Mouse (Mus musculus): ENCODE measurements at regions not wholly inside any gene's neighbourhood (a gene's known extent, or its start where the extent isn't known, plus 50 kb on each side); places are given as distances from the start of the nearest gene placed in this dataset.
"Not testable (repeated sequence)": the region's sequence is repeated elsewhere in the genome, so short reads cannot be mapped to it uniquely, and the experiment has no call there.

DNA sequence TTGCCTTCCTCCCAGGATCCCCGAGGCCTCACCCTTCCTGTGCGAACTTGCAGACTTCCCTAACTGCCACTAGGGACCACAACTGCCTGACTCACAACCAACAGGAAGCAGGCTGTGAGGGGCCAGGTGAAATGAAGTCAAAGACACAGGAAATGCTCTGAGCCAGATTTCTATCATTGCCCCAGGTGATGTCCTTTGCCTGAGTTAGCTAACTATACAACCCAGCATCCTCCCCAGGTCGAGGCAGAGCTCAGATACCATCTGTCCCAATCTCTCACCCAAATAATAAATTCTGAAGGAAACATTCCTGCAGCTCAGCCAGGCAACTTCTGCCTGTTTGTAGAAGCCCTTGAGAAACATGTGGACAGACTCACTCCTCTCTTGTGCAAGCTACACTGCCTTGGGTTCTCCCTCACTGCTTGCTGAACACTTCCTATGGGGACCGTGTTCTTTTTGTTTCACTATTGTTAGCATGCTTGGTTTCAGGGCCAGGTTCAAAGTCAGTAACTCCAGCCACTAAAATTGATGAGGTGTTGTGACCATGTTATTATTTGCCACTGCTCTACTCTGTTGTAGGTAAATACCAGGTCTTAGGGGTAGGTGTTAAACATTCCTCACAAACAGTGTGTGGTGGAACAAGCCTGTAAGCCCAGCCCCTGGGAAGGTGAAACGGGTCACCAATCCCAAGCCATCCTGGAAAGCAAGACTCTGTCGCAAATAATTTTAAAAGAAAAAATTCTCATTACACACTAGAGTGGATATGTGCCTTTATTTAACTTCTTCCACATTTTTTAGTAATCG, 172.1 kb downstream of the Kctd12 start:
- DNase-seq (ENCODE audit: low spot score in 2 of 2), result no peak
- no peak overlapping the region for H3K4me3 ChIP-seq
- peak; percentile 51 for TF ChIP-seq CTCF (conservative IDR thresholded peaks at IDR 0.05)
- no peak overlapping the region for H3K27ac ChIP-seq

DNA sequence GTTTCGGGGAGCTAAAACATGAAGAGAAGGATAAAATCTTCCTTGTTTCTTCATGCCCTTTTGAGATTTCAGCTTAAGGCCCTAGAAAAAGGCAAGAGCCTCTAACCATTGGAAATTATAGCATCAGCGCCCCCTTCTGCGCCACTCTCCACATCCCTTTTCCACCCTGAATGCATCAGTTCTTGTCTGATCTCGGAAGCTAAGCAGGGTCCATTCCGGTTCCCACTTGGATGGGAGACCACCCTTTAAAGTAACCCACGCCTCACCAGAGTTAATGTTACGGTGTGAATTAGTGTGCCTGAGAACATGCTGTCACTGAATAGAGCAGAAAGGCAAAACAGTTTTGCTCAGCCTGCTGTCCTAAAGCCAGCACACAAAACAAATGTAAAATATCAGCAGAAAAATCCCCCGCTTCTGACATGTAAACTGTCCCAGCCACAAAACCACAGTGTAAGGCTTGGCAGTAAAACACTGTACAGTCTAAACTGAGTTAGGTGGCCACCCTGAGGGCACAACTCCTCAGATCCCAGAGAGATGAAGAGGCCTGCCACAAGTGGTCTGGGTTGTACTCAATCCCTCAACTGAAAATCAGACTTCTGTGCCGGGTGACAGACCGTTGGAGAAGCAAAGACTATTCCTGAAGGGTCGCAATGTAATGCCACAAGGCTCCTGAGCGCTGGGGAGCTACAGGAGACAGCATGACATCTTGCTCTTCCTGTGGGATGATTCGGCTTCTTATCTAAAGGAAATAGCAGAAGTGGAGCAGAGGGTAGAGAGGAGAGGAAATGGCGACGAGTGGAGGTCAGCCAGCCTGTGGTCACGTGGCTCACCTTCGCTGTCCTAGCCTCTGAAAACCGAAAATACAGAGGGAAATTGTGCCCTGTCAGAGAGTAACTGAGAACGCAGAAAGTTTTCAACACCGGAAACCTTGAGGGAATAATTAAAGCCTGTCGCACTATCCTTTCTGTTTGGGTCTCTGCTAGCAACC, 176.2 kb downstream of the Kctd12 start:
- peak in 1 of 2 experiments; percentile 44 for DNase-seq (ENCODE audit: low spot score in 2 of 2)
- 0 out of 2 replicates have a peak overlapping the region, but pooled peaks have one; percentile 18 for H3K27ac ChIP-seq
- no peak overlapping the region for H3K4me3 ChIP-seq
- TF ChIP-seq CTCF (conservative IDR thresholded peaks at IDR 0.05), result peak; percentile 65

GRCm38 (mm10) chr14:102795676-102796075, 186.8 kb downstream of the Kctd12 start:
- Histone ChIP-seq H3K27ac (peak overlapping the region; percentile 32; the same call in 1 of the 2 replicates), H3K4me3 (no peak overlapping the region)
- DNase-seq (ENCODE audit: low spot score in 2 of 2), result no peak
- TF ChIP-seq CTCF (conservative IDR thresholded peaks at IDR 0.05), result no peak

DNA sequence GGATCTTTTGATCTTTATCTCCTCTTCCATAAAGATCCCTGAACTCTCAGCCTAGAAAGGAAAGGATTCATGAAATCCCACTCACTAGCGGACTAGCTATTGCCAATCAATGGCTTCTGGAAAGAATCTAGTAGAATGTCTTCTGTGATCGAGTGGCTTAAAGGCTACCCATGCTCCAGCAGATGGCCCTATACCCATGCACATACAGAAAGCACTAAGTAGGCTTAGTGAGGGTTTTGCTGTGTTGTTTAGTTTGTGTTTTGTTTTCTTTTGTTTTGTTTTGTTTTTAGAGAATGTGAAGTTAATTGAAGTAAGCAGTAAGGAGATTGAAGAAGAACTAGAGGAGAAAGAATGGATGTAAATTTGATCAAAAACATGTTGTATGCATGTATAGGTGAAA, 187.5 kb downstream of the Kctd12 start:
- peak; percentile 68 for TF ChIP-seq CTCF (conservative IDR thresholded peaks at IDR 0.05)
- no peak overlapping the region for H3K4me3 ChIP-seq
- peak overlapping the region; percentile 32; the same call in 1 of the 2 replicates for H3K27ac ChIP-seq
- DNase-seq (ENCODE audit: low spot score in 2 of 2), result no peak

DNA sequence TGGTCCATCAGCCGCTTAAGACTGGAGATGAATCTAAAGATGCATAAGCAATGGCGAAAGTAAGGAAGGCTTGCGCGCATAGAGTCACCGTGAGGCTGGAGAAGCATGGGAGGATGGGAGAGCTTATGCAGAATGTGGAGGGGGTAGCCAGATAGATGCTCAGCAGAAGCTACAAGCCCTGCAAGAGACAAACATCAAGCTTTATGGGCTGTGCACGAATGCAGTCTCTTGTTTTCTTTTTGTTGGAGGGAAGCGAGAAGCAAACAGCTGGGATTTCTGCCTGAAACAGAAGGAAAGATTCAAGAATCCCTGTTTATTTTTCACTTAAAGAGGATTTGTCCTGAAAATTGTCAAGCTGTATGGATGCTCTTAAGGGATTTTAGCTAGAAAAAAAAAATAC, 188.7 kb downstream of the Kctd12 start:
- DNase-seq (ENCODE audit: low spot score in 2 of 2), result no peak
- TF ChIP-seq CTCF (conservative IDR thresholded peaks at IDR 0.05), result no peak
- H3K4me3 ChIP-seq, result no peak overlapping the region
- no peak overlapping the region for H3K27ac ChIP-seq

DNA sequence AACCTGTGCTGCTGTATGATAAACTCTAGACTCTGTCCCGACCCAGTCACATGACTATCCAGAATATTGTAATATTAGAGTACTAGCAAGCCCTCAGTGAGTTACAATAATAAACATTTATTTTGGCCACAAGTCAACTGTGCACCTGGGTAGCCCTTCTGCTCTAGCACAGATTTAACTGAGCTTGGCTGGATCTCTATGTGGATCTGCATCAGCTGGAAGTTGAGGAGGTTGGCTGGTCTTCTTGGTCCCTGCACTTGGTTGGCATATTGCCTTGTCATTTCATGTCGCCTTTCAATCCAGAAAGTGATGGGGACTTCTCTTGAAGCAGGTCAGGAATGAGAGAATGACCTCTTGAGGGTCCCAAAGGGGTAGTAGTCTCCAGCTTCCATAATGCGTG, 191.5 kb downstream of the Kctd12 start:
- no peak overlapping the region for H3K27ac ChIP-seq
- DNase-seq (ENCODE audit: low spot score in 2 of 2), result no peak

GRCm38 (mm10) chr14:102782227-102782626, 200.2 kb downstream of the Kctd12 start:
- Histone ChIP-seq H3K27ac (no peak overlapping the region), H3K4me3 (no peak overlapping the region)
- DNase-seq (ENCODE audit: low spot score in 2 of 2), result no peak
- no peak for TF ChIP-seq CTCF (conservative IDR thresholded peaks at IDR 0.05)

More for the DNA sequence above, 191.5 kb downstream of the Kctd12 start:
- TF ChIP-seq CTCF (conservative IDR thresholded peaks at IDR 0.05), result no peak
- H3K4me3 ChIP-seq, result no peak overlapping the region

- no peak overlapping the region for H3K4me3 ChIP-seq
- TF ChIP-seq CTCF (conservative IDR thresholded peaks at IDR 0.05), result peak; percentile 63
- H3K27ac ChIP-seq, result no peak overlapping the region
- DNase-seq (ENCODE audit: low spot score in 2 of 2), result peak in 1 of 2 experiments; percentile 13
Measured at GRCm38 (mm10) chr14:102769716-102770115, 212.7 kb downstream of the Kctd12 start.

DNA sequence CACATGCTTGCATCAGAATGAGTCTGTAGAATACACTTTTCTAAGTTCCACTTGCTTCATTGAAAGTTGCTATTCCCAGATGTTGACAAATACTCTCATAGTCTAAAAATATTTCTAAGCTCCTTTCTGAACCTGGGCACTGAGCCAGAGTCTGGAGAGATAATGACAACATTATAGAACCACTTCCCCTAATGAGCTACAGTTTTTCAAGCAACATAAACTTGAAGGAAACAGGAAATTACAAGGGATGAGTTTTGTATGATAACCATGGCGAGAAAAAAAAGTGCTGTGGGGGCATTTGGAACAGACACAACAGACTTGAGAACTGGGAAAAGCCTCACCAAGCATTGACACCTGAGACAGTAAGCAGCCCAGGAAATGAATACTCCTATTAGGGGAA, 233.8 kb downstream of the Kctd12 start:
- TF ChIP-seq CTCF (conservative IDR thresholded peaks at IDR 0.05), result no peak

DNA sequence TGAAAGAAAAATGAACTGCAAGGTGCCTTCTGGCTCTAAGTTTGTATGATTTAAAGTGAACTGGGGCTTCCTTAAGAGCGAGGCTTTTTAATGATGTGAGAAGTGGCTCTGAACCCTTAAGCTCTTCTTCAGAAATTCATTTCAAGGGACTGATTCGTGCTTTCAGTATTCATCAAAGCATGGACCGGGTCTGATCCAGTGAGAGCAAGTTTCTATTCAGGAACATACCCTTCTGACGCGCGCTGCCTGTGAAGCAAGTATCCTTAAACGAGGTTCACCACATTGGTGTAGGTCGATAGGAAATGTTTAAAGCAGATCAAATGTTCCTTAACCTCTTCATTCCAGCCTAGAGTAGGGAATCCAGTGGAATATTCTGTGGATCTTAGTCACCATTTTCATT, 240.1 kb downstream of the Kctd12 start:
- TF ChIP-seq CTCF (conservative IDR thresholded peaks at IDR 0.05), result no peak
- no peak for DNase-seq (ENCODE audit: low spot score in 2 of 2)
- no peak overlapping the region for H3K4me3 ChIP-seq
- no peak overlapping the region for H3K27ac ChIP-seq

More for the DNA sequence above, 233.8 kb downstream of the Kctd12 start:
- Histone ChIP-seq H3K4me3 (no peak overlapping the region), H3K27ac (no peak overlapping the region)
- DNase-seq (ENCODE audit: low spot score in 2 of 2), result no peak

DNA sequence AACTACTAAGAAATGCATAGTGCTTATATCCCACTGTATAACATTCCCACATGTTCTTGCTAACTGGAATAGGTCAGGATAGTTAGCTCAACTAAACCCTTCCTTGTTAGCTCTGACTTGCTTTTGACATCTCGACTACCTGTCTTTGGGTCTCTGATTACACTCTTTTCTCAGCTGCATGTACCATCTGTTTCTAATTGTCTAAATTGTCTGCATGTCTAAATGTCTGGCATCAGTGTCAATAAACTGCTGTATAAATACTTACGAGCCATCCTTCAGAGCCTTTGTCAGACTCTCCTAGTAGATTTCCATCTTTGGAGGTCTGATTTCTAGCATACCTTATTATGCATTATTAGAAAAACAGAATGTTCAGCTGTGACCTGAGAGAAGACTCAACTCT, 245.8 kb downstream of the Kctd12 start:
- Histone ChIP-seq H3K27ac (no peak overlapping the region), H3K4me3 (no peak overlapping the region)
- no peak for DNase-seq (ENCODE audit: low spot score in 2 of 2)
- TF ChIP-seq CTCF (conservative IDR thresholded peaks at IDR 0.05), result no peak

GRCm38 (mm10) chr14:102733718-102734117, 248.7 kb downstream of the Kctd12 start:
- not testable (repeated sequence) for H3K4me3 ChIP-seq; H3K27ac ChIP-seq; DNase-seq (ENCODE audit: low spot score in 2 of 2)

DNA sequence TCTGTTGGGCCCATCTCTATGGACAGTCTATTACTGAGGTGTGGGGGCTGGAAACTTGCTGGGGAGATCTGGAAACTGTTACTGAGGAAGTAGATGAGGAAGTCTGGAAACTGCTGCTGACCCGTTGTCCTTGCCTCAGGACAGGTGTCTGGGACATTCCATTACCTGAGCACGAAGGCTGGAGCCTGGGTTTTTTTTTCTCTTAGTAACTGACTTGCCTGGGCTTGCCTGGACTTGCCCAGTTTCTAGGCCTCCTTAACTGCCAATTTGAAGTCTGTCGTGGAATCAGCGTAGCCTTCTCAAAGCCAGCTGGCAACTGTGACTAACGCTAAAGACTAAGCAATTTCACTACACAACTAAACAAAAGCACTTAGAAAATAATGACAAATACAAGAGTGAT, 250.7 kb downstream of the Kctd12 start:
- no peak for DNase-seq (ENCODE audit: low spot score in 2 of 2)
- no peak overlapping the region for H3K27ac ChIP-seq
- TF ChIP-seq CTCF (conservative IDR thresholded peaks at IDR 0.05), result no peak
- H3K4me3 ChIP-seq, result no peak overlapping the region

Measured in layer of hippocampus, adult 2 months (tissue).